Mouse (Mus musculus) thymus, adult 2 months (tissue): ENCODE measurements at regions not wholly inside any gene's neighbourhood (a gene's known extent, or its start where the extent isn't known, plus 50 kb on each side); places are given as distances from the start of the nearest gene placed in this dataset.

Source experiments
- DNase-seq: peaks from one replicate; pipeline ENCODE4 v3.0.0; 2021
- H3K27ac ChIP-seq: fragments of 200-500 bp; 2 replicates; pipeline ENCODE4 v1.5.1; 2012; ENCODE audit warnings: low read length, control low read depth; ENCODE audit not compliant: control insufficient read depth, insufficient read depth
- H3K27me3 ChIP-seq: fragments of 200-500 bp; 2 replicates; pipeline ENCODE4 v1.6.1; 2012; ENCODE audit warnings: mild to moderate bottlenecking, low read length, moderate library complexity, mixed read lengths; ENCODE audit not compliant: control insufficient read depth, insufficient read depth
- H3K36me3 ChIP-seq: fragments of 200-500 bp; 2 replicates; pipeline ENCODE4 v1.6.1; 2012; ENCODE audit warnings: mild to moderate bottlenecking, low read length, moderate library complexity; ENCODE audit not compliant: control insufficient read depth, insufficient read depth
- H3K4me1 ChIP-seq: fragments of 200-500 bp; replicated peaks from 2 replicates; pipeline ENCODE4 v1.6.1; 2012; ENCODE audit warnings: low read length; ENCODE audit not compliant: control insufficient read depth, insufficient read depth
- H3K4me3 ChIP-seq: fragments of 200-500 bp; 2 replicates; pipeline ENCODE4 v1.5.1; 2012; ENCODE audit warnings: mild to moderate bottlenecking, low read length, control low read depth, moderate library complexity; ENCODE audit not compliant: control insufficient read depth, insufficient read depth
- CTCF ChIP-seq: fragments of 200-500 bp; IDR thresholded peaks from 2 replicates; pipeline ENCODE4 v1.5.1; 2012; ENCODE audit warnings: mild to moderate bottlenecking, control low read depth, low read length, moderate library complexity, borderline replicate concordance; ENCODE audit not compliant: control insufficient read depth, poor library complexity, insufficient read depth; ENCODE audit errors: extremely low read depth
- POLR2A ChIP-seq: fragments of 200-500 bp; IDR thresholded peaks from 2 replicates; pipeline ENCODE4 v1.6.1; 2012; ENCODE audit warnings: mild to moderate bottlenecking, low read length, control low read depth, moderate library complexity; ENCODE audit not compliant: control insufficient read depth, poor library complexity, insufficient read depth; ENCODE audit errors: extremely low read depth
- WGBS: fragments of 180-500 bp; shearing (Covaris S2); methylation state at CpG from one replicate; pipeline ENCODE4 v1.1.7; 2018; 5-methylcytosine and 5-hydroxymethylcytosine counted together

DNA sequence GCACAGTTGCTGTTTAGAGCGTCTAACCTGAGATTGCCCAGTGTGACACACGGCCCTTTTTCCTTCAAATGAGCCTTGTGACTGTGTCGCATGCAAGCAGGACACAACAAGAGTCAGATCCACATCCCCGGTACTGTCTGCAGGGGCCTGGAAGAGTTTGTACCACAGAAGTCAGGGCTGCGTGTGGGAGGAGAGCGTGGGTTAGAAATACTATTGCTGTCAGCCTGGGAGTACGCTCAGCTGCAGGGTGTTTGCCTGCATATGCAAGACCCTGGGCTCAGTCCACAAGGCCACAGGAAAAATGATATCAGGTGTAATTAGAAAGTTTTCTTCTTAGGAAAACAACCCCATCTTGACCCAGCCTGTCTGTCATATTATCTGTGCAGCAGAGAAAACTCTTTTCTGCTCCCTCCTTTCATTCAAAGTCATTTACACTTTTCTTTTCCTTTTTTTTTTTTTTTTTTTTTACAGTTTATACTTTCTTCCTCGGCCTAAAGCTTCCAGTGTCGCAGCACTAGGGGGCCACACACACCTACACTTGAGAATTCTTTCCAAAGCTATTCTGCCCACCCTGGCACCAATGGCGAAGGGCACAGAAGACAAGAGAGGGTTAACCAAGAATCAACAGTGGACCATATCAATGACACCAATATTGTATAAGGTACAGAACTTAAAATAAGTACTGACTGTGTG lies 168.3 kb downstream of the Cdca7 start:
- 88% methylated on average over 10 of the region's 10 CpGs for WGBS
- Histone ChIP-seq H3K36me3 (no peaks in the 10 kb centered on the region), H3K27me3 (no peaks in the 10 kb centered on the region), H3K4me1 (no peaks in the 10 kb centered on the region), H3K4me3 (no peak overlapping the region), H3K27ac (no peak overlapping the region)
- DNase-seq: no peak
- TF ChIP-seq POLR2A (no peak), CTCF (no peak)

DNA sequence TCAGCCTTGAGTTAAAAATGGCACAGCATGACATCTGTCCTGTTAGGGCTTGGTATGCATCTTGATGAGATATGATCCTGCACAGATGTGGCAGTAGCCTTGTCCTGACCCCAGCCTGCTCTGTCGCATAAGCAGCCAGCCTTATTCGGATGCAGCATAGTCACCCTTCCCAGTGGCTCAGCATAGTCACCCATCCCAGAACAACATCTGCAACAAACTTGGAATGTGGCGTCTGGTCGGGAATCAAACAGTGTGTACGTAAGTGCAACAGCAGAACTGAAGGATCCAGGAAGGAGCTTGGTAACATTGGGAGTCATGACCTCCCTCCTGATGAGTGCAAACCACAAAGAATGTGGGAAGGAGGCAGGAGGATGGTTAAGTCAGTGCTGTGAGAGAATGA lies 171.7 kb downstream of the Cdca7 start:
- Histone ChIP-seq H3K4me3 (no peak overlapping the region), H3K36me3 (no peaks in the 10 kb centered on the region), H3K4me1 (no peaks in the 10 kb centered on the region), H3K27me3 (no peaks in the 10 kb centered on the region), H3K27ac (no peak overlapping the region)
- DNase-seq: no peak
- no peak for TF ChIP-seq POLR2A
- TF ChIP-seq CTCF: no peak
- 89% methylated on average over 5 of the region's 5 CpGs for WGBS

DNA sequence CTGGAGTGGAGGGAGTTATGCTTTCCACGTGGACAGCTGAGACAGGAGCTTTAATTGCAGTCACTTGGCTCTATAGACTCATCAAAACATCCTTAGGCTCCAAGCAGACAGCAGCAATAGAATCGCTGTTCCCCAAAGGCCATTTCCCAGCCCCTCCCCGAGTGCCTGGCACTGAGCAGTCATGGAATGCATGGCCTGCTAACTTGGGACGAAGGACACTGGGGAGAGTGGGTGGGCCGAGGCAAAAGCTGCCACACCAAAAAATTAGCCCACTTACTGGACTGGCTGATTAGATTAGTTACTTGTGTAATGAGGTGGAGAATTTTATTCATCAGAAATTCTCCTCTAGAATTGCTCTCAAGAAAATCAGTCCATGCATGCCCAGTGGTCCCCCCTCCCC lies 172.3 kb downstream of the Cdca7 start:
- H3K4me1 ChIP-seq: no peaks in the 10 kb centered on the region
- no peaks in the 10 kb centered on the region for H3K27me3 ChIP-seq
- no peak overlapping the region for H3K4me3 ChIP-seq
- H3K36me3 ChIP-seq: no peaks in the 10 kb centered on the region
- no peak for DNase-seq
- WGBS: 76% methylated on average over 5 of the region's 5 CpGs
- TF ChIP-seq POLR2A: no peak
- no peak for TF ChIP-seq CTCF
- no peak overlapping the region for H3K27ac ChIP-seq

DNA sequence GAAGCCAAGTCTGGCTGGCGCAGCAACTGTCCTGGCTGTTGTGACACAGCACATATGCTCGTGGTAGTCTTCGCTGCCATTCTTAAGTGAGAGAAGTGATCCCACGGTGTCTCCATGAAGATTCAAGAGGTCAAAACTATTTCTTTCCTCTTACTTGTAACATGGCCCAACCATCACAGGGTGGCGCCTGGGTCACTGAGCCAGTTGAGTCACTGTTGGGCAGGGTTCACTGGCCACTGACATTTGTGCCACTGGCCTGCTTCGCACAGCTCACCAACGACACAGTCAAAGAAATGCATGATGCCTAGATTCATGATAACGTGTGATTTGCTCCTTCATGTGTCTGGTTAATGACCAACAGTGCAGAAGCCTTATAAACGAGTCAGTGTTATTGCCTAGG lies 179.9 kb downstream of the Cdca7 start:
- Histone ChIP-seq H3K27ac (no peak overlapping the region), H3K4me1 (no peaks in the 10 kb centered on the region), H3K4me3 (no peak overlapping the region), H3K36me3 (no peaks in the 10 kb centered on the region), H3K27me3 (no peaks in the 10 kb centered on the region)
- no peak for DNase-seq
- TF ChIP-seq CTCF: no peak
- TF ChIP-seq POLR2A: no peak
- 86% methylated on average over 9 of the region's 9 CpGs for WGBS

DNA sequence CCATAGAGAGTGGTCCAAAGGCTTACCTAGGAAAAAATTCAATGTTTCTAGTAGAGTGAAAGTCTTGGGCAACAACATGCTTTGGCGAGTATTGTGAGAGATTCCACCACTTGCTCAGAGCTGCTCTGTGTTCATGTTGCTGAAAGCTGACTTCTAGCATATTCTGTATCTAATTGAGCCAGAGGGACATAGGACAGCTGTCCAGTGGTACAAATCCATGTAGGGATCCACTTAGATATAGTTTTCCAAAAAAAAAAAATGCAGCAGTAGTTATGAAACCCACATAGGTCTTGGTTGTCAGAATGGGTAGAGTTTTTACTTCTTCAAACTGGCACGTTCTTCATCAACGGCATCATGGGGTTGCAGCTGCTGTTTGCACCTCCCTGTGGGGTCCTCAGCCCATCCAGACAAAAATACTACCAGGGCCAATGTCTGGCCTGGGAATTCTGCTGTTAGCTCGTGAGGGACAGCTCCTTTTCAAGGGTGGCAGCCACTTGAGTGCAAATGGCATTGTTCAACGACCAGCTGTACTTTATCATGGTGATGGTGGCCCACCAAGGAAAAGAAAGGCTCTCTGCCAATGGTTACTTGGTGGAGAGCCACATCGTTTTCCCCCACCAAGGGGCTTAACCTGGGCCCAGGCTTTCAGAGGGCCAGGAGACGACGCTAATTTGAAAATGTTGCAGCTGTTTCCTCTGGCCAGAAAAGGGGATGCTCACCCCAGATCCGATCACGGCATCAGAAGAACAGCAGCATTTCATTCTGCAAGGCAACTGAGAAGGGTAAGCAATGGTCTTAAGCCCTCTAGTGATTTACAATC lies 181.4 kb downstream of the Cdca7 start:
- no peak overlapping the region for H3K27ac ChIP-seq
- no peak for TF ChIP-seq POLR2A
- TF ChIP-seq CTCF: no peak
- H3K4me1 ChIP-seq: no peaks in the 10 kb centered on the region
- no peaks in the 10 kb centered on the region for H3K36me3 ChIP-seq
- 62% methylated on average over 10 of the region's 10 CpGs for WGBS
- no peak for DNase-seq
- H3K27me3 ChIP-seq: no peaks in the 10 kb centered on the region
- no peak overlapping the region for H3K4me3 ChIP-seq

DNA sequence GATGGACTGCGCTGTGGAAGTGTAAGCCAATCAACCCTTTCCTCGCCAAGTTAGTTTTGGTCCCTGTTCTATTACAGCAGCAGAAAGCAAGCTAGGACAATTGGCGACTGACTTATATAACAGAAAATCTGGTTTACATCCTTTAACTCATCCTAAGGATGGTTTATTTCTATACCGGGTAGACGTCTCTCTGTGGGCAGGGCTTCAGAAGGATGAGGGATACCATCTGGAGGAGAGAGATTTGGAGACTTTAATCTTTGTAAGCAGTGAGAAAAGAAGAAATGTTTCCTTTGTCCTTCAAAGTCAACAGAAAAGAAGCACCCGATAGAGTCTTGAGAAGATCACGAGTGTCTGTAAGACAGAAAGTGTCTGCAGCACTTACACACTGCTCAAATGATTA lies 186.4 kb downstream of the Cdca7 start:
- no peak overlapping the region for H3K4me3 ChIP-seq
- no peaks in the 10 kb centered on the region for H3K36me3 ChIP-seq
- no peak for TF ChIP-seq POLR2A
- no peak for TF ChIP-seq CTCF
- no peaks in the 10 kb centered on the region for H3K4me1 ChIP-seq
- 93% methylated on average over 7 of the region's 7 CpGs for WGBS
- H3K27me3 ChIP-seq: no peaks in the 10 kb centered on the region
- no peak overlapping the region for H3K27ac ChIP-seq
- no peak for DNase-seq
